Mouse (Mus musculus) heart, postnatal 36 days (tissue): ENCODE results near the gene Cox7b. TPM values are rescaled to one million over a fixed set of nuclear protein-coding genes. Genes with fewer than 3 reads are reported as not detected.
A peak's percentile ranks its signal among the peaks of the same experiment; 100 is the strongest.
"Not testable (repeated sequence)": the region's sequence is repeated elsewhere in the genome, so short reads cannot be mapped to it uniquely, and the experiment has no call there.

ENCODE experiments used
- DNase-seq, 2 experiments: peaks; one replicate each; pipeline ENCODE4 v3.0.0; 2021 to 2022
- intact Hi-C: fragments of 180-260 bp; cut with DNase I; formaldehyde crosslinking; loops from one replicate; pipeline ENCODE4 v1.15.1; 2025
- total RNA-seq, 2 experiments: library from RNA; stranded (reverse); gene quantifications; 2 replicates each; pipeline ENCODE4 v1.2.3; 2021

Cox7b gene
- total RNA-seq = 1,000 to 10,000 TPM; 1,680 to 1,775 TPM

- intact Hi-C loops = loop anchor here (10.0 kb wide), 1 partner anchor 951 kb away; no protein-coding TSS in a partner anchor
- DNase-seq = peak; percentile 63 to 71
Observed at GRCm38 (mm10) chrX:106015571-106016322, at the start of gene Cox7b. TSS of gene Cox7b (plus strand) at chrX:106015700.

GRCm38 (mm10) chrX:106001605-106002004 lies 13.9 kb upstream of the Cox7b start:
- intact Hi-C loops = no loop called here

GRCm38 (mm10) chrX:106010762-106011161 lies 4.7 kb upstream of the Cox7b start:
- intact Hi-C loops = loop anchor here (5.0 to 10.0 kb wide), 2 partner anchors 133 to 946 kb away; no protein-coding TSS in a partner anchor
- no peak for DNase-seq

More at GRCm38 (mm10) chrX:106001605-106002004, 13.9 kb upstream of the Cox7b start:
- no peak for DNase-seq

GRCm38 (mm10) chrX:106011465-106012159 lies 3.9 kb upstream of the Cox7b start, which contains the start of gene Magt1:
TSS of gene Magt1 (minus strand) at chrX:106011906.
- DNase-seq = peak; percentile 79 to 80
- intact Hi-C loops = loop anchor here (5.0 to 10.0 kb wide), 2 partner anchors 134 to 947 kb away; no protein-coding TSS in a partner anchor

GRCm38 (mm10) chrX:106012559-106012958 lies 2.9 kb upstream of the Cox7b start:
- intact Hi-C loops = loop anchor here (5.0 to 10.0 kb wide), 2 partner anchors 135 to 948 kb away; no protein-coding TSS in a partner anchor
- no peak for DNase-seq

- DNase-seq = peak; percentile 34 to 48
- intact Hi-C loops = loop anchor here (5.0 to 10.0 kb wide), 2 partner anchors 136 to 948 kb away; no protein-coding TSS in a partner anchor
Observed at GRCm38 (mm10) chrX:106013217-106013616, 2.3 kb upstream of the Cox7b start.

- intact Hi-C loops = loop anchor here (5.0 to 10.0 kb wide), 2 partner anchors 138 to 950 kb away; no protein-coding TSS in a partner anchor
- DNase-seq = not testable (repeated sequence)
Observed at GRCm38 (mm10) chrX:106014741-106015377, 641 bp upstream of the Cox7b start.

- intact Hi-C loops = loop anchor here (10.0 kb wide), 1 partner anchor 952 kb away; no protein-coding TSS in a partner anchor
- no peak for DNase-seq
Observed at GRCm38 (mm10) chrX:106017102-106017501, 1.6 kb downstream of the Cox7b start.

GRCm38 (mm10) chrX:106017516-106017915 lies 2.0 kb downstream of the Cox7b start:
- DNase-seq = no peak
- intact Hi-C loops = loop anchor here (10.0 kb wide), 1 partner anchor 953 kb away; no protein-coding TSS in a partner anchor

GRCm38 (mm10) chrX:106026418-106027342 lies 11.2 kb downstream of the Cox7b start, which contains the start of gene Atp7a:
TSS of gene Atp7a (plus strand) at chrX:106027276.
- peak; percentile 84 to 89 for DNase-seq
- intact Hi-C loops = loop anchor here (1.0 to 5.0 kb wide), 5 partner anchors 51 to 161 kb away; partner anchors contain the start of gene Pgk1

GRCm38 (mm10) chrX:106027343-106027674 lies 11.8 kb downstream of the Cox7b start:
- no peak for DNase-seq
- intact Hi-C loops = loop anchor here (2.0 to 5.0 kb wide), 3 partner anchors 50 to 160 kb away; partner anchors contain the start of gene Pgk1

GRCm38 (mm10) chrX:106030176-106030575 lies 14.7 kb downstream of the Cox7b start:
- no peak for DNase-seq
- intact Hi-C loops = loop anchor here (2.0 kb wide), 1 partner anchor 17 kb away; no protein-coding TSS in a partner anchor

GRCm38 (mm10) chrX:106031124-106031523 lies 15.6 kb downstream of the Cox7b start:
- DNase-seq = no peak
- intact Hi-C loops = loop anchor here (2.0 kb wide), 1 partner anchor 16 kb away; no protein-coding TSS in a partner anchor

GRCm38 (mm10) chrX:106035727-106036126 lies 20.2 kb downstream of the Cox7b start:
- DNase-seq = no peak
- intact Hi-C loops = no loop called here

GRCm38 (mm10) chrX:106037185-106037752 lies 21.8 kb downstream of the Cox7b start:
- intact Hi-C loops = no loop called here
- DNase-seq = no peak

GRCm38 (mm10) chrX:106043863-106044617 lies 28.5 kb downstream of the Cox7b start:
- intact Hi-C loops = no loop called here
- no peak for DNase-seq

- intact Hi-C loops = no loop called here
- DNase-seq = no peak
Observed at GRCm38 (mm10) chrX:106045455-106045854, 30.0 kb downstream of the Cox7b start.

- intact Hi-C loops = loop anchor here (2.0 kb wide), 1 partner anchor 15 kb away; no protein-coding TSS in a partner anchor
- no peak for DNase-seq
Observed at GRCm38 (mm10) chrX:106045928-106046327, 30.4 kb downstream of the Cox7b start.
